Mouse (Mus musculus) kidney, adult 9 months (tissue): ENCODE results near the gene Strip1.

Experiments used
- DNase-seq: peaks from one replicate; pipeline ENCODE4 v3.0.0; 2022

The Strip1 gene

GRCm38 (mm10) chr3:107631523-107631958 is at the start of gene Strip1:
Gene Strip1 (minus strand): TSS chr3:107631694.
- DNase-seq, result peak; percentile 97

GRCm38 (mm10) chr3:107680790-107681576 is 49.5 kb upstream of the Strip1 start:
- peak; percentile 53 for DNase-seq

GRCm38 (mm10) chr3:107671509-107671908 is 40.0 kb upstream of the Strip1 start:
- DNase-seq, result no peak

- DNase-seq, result no peak
Measured at GRCm38 (mm10) chr3:107670500-107670899, 39.0 kb upstream of the Strip1 start.

- no peak for DNase-seq
Measured at GRCm38 (mm10) chr3:107668786-107669185, 37.3 kb upstream of the Strip1 start.

GRCm38 (mm10) chr3:107667426-107667825 is 35.9 kb upstream of the Strip1 start:
- DNase-seq, result peak; percentile 57

- peak; percentile 81 for DNase-seq
Measured at GRCm38 (mm10) chr3:107664641-107665040, 33.1 kb upstream of the Strip1 start.

- no peak for DNase-seq
Measured at GRCm38 (mm10) chr3:107659000-107659399, 27.5 kb upstream of the Strip1 start.

GRCm38 (mm10) chr3:107656888-107657287 is 25.4 kb upstream of the Strip1 start:
- DNase-seq, result no peak

- DNase-seq, result no peak
Measured at GRCm38 (mm10) chr3:107656151-107656550, 24.7 kb upstream of the Strip1 start.

- DNase-seq, result peak; percentile 63
Measured at GRCm38 (mm10) chr3:107655491-107655890, 24.0 kb upstream of the Strip1 start.

- peak; percentile 51 for DNase-seq
Measured at GRCm38 (mm10) chr3:107654861-107655260, 23.4 kb upstream of the Strip1 start.

GRCm38 (mm10) chr3:107652968-107653367 is 21.5 kb upstream of the Strip1 start:
- DNase-seq, result no peak

GRCm38 (mm10) chr3:107650276-107650675 is 18.8 kb upstream of the Strip1 start:
- DNase-seq, result peak; percentile 82

- no peak for DNase-seq
Measured at GRCm38 (mm10) chr3:107646947-107647346, 15.5 kb upstream of the Strip1 start.

- no peak for DNase-seq
Measured at GRCm38 (mm10) chr3:107637606-107638172, 6.2 kb upstream of the Strip1 start.

- no peak for DNase-seq
Measured at GRCm38 (mm10) chr3:107636236-107636635, 4.7 kb upstream of the Strip1 start.

- DNase-seq, result no peak
Measured at GRCm38 (mm10) chr3:107635836-107636235, 4.3 kb upstream of the Strip1 start.

- DNase-seq, result no peak
Measured at GRCm38 (mm10) chr3:107633906-107634305, 2.4 kb upstream of the Strip1 start.

- no peak for DNase-seq
Measured at GRCm38 (mm10) chr3:107632786-107633185, 1.3 kb upstream of the Strip1 start.

GRCm38 (mm10) chr3:107630682-107631522 is 592 bp downstream of the Strip1 start, which contains the start of gene Gm10961:
Gene Gm10961 (plus strand): TSS chr3:107631322.
- DNase-seq, result peak; percentile 85

GRCm38 (mm10) chr3:107629411-107629810 is 2.1 kb downstream of the Strip1 start:
- no peak for DNase-seq

- DNase-seq, result no peak
Measured at GRCm38 (mm10) chr3:107628551-107628950, 2.9 kb downstream of the Strip1 start.
